Mouse (Mus musculus) left cerebral cortex, adult 18-20 months (tissue): Measurements from ENCODE around the gene Sfrp4. TPM values are rescaled to one million over a fixed set of nuclear protein-coding genes. Genes with fewer than 3 reads are reported as not detected.
A peak's percentile ranks its signal among the peaks of the same experiment; 100 is the strongest.
"Not testable (repeated sequence)": the region's sequence is repeated elsewhere in the genome, so short reads cannot be mapped to it uniquely, and the experiment has no call there.

Experiments
- DNase-seq, 2 experiments: peaks; one replicate each; pipeline ENCODE4 v3.0.0; 2021 to 2022; ENCODE audit warnings: low spot score in 2 of 2, mixed read lengths in 1 of 2
- long read RNA-seq, 2 experiments: library from polyadenylated mRNA; stranded (forward); transcript quantifications; one replicate each; pipeline ENCODE4 v2.0.0; 2021
- total RNA-seq, 2 experiments: library from RNA; stranded (reverse); gene quantifications; 2 replicates each; pipeline ENCODE4 v1.2.3; 2021

The Sfrp4 gene
- total RNA-seq = 1 to 10 TPM; 1.3 to 1.5 TPM
- long read RNA-seq, experiment 1, full-length matches to known transcripts = 6 of 7 reads
- long read RNA-seq, experiment 1, partial matches to known transcripts = 0 of 7 reads
- long read RNA-seq, experiment 1, other reads (novel, unspliced or antisense) = 1 of 7 reads
- long read RNA-seq, experiment 2, full-length matches to known transcripts = 1 of 1 reads
- long read RNA-seq, experiment 2, partial matches to known transcripts = 0 of 1 reads
- long read RNA-seq, experiment 2, other reads (novel, unspliced or antisense) = 0 of 1 reads

DNA sequence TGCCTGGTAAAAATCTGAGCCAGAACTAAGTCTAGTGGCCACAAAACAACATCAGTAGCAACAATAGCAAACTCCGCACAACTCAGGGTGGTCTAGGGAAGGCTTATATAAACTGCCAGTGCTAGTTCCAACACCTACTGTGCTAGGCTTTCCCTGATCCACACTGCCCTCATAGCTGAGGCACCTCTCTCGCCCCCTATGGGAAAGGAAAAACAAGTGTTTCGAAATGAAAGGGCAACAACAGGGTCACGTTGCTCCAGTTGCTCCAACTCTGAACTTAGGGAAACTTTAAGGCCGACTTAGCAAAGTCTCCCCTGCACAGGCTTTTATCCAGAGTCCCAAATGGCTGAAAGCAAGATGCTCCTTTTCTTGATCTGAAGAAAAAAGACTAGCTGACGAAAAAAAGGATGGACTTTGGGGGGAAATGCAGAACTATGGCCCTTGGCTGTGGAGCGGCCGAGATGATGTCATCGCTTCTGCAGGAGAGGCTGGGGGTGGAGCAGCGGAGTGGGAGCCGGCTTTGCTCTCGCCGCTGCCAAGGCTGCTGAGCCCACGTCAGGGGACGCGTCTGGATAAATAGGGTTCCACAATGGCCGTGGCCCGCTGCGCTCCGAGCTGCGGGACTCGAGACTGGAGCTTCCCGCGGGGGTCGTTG lies at the start of gene Sfrp4:
Gene Sfrp4, plus strand, starts transcription at position 532 of the 655 bp plus-strand sequence.
- peak; percentile 47 to 73 for DNase-seq

- not testable (repeated sequence) for DNase-seq
Observed at GRCm38 (mm10) chr13:19574723-19575122, 48.2 kb upstream of the Sfrp4 start.

DNA sequence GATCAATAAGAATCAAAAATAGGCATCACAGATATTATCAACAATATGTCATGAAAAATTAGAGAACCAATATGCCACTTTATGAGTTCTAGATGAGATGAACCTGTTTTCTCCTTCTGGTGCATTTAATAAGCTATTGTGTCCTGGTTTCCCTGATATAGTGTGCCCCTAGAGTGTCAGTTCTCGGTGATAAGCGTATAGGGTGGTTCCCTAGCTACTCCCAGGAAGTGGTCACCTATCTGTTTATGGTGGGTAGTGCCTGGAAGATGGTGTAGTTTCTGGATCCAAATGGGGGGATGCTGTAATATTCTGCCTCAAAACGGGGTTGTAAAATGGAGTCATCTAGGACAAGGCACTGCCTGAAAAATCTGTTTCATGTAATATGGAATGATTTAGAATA lies 47.0 kb upstream of the Sfrp4 start:
- no peak for DNase-seq

GRCm38 (mm10) chr13:19590996-19591759 lies 31.7 kb upstream of the Sfrp4 start:
- no peak for DNase-seq

- no peak for DNase-seq
Observed at GRCm38 (mm10) chr13:19595141-19595540, 27.8 kb upstream of the Sfrp4 start.

- no peak for DNase-seq
Observed at GRCm38 (mm10) chr13:19599242-19599641, 23.7 kb upstream of the Sfrp4 start.

DNA sequence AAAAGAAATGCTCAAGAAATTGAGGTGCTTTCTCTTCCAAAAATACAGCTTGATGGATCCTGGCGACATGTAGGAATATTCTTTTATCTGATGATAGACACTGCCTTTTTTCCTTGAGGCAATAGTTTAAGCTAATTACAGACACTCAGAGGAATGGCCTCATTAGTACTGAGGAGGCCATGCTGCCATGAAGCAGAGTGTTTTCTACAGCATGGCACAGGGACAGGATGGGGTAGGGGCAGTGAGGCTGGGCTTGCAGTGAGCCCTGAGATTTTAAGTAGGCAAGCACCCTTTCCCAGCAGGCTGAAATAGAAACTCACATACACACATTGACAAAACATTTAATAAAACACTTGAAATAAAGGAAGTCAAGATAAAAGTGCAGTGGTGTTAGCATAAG lies 20.4 kb upstream of the Sfrp4 start:
- no peak for DNase-seq

- DNase-seq = no peak
Observed at GRCm38 (mm10) chr13:19603719-19604118, 19.2 kb upstream of the Sfrp4 start.

GRCm38 (mm10) chr13:19604916-19605315 lies 18.0 kb upstream of the Sfrp4 start:
- DNase-seq = no peak

GRCm38 (mm10) chr13:19608120-19608519 lies 14.8 kb upstream of the Sfrp4 start:
- DNase-seq = no peak

- peak; percentile 12 to 14 for DNase-seq
Observed at GRCm38 (mm10) chr13:19612348-19612747, 10.6 kb upstream of the Sfrp4 start.

DNA sequence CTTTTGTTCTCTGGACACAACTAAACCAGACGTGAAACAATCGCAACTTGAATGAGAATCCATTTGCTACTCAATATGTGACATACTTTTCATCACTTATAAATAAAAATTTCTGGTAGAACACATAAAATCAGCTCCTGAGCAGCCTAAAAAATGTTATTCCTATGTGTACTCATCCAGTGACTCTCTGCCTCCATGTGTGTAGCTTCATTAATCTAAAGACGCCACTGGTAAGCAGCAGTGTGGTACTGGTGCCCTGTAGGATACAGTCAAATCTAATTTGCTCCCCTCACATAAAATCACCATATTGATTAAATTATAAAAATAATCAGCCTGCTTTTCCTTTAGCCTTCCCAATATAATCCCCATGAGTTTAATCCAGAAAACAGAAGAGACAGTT lies 9.9 kb upstream of the Sfrp4 start:
- no peak for DNase-seq

DNA sequence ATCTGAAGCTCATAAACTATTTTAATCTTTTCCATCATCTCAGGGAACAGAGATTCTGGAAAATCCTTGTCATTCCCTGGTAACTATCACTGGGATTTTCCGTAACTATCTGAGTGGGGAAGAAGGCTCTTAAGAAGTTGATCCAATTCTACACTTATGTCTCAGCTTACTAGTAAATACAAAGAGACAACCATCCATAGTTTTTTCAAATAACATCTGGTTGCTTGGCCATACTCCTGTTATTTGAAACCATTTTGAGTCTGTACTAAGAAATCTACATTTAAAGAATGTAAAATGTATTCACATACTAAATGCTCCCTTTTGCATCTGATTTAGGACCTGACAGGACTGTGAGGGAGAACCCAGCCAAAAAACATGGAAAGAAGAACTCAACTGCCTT lies 9.5 kb upstream of the Sfrp4 start:
- DNase-seq = no peak

- DNase-seq = no peak
Observed at GRCm38 (mm10) chr13:19614311-19614710, 8.6 kb upstream of the Sfrp4 start.

GRCm38 (mm10) chr13:19618081-19618480 lies 4.8 kb upstream of the Sfrp4 start:
- no peak for DNase-seq

DNA sequence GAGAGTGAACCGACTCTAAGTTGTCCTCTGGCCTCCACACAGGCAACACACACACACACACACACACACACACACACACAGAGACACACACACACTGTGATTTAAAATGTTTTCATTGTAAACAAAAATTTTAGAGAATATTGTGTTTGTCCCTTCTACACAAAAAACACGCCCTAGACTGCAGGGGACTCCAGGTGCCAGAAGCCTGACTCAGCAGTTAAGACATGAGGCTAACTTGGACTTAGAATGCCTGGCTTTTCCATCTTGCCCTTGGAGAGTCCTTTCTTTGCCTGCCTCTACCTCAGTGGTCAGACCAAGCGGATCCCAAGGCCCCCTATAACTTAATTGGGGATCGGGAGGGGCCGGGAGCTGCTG lies 4.1 kb upstream of the Sfrp4 start:
- peak in 1 of 2 experiments; percentile 26 for DNase-seq

DNA sequence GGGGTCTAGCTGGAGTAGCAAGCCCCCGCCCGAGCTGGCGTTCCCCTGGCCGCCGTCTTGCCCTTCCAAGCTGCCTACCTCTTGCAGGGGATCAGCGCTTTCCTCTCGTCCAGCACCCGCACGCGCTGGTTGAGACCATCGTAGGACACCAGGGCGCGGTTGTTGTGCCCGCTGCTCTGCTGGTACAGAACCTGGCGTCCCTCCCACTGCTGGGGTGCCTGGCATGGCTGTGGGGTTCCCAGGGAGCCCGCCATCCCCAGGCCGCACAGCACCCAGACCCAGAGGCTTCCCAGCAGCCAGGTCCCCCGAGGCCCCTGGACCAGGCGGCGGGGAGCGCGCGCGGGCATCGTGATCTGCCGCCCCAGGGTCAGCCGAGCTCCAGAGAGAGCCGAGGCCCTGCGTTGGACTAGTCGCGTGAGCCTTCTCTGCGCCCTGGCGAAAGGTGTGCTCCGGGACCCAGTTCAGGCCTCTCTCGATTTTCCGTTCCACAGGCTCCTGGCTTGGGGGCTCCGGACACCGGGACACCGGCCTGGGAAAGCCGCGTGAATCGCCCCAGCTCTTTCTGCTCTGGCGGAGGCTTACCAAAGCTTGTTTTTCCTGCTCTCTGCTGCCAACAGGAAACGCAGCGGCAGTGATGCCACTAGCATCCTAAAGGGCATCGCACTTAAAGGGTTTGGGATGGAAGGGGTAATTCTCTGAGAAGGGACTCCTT lies 3.5 kb upstream of the Sfrp4 start, which contains the start of gene Epdr1:
Gene Epdr1, minus strand, starts transcription at position 712 of the 712 bp plus-strand sequence.
- DNase-seq = peak; percentile 67 to 72

- DNase-seq = peak; percentile 19 to 20
Observed at GRCm38 (mm10) chr13:19623228-19623905, 463 bp downstream of the Sfrp4 start.

GRCm38 (mm10) chr13:19624632-19625320 lies 1.9 kb downstream of the Sfrp4 start:
- DNase-seq = no peak

- no peak for DNase-seq
Observed at GRCm38 (mm10) chr13:19626473-19626872, 3.6 kb downstream of the Sfrp4 start.
